Mouse (Mus musculus): ENCODE results near the gene Klk1b8.
"Not testable (repeated sequence)": the region's sequence is repeated elsewhere in the genome, so short reads cannot be mapped to it uniquely, and the experiment has no call there.

The Klk1b8 gene

GRCm38 (mm10) chr7:43950364-43950763, at the start of gene Klk1b8:
TSS of gene Klk1b8 (plus strand) at chr7:43950664.
- no peak for DNase-seq

GRCm38 (mm10) chr7:43914821-43915220, 35.6 kb upstream of the Klk1b8 start:
- no peak for DNase-seq

GRCm38 (mm10) chr7:43918426-43918825, 32.0 kb upstream of the Klk1b8 start:
- DNase-seq: no peak

- no peak for DNase-seq
These were observed 31.6 kb upstream of the Klk1b8 start for GRCm38 (mm10) chr7:43918871-43919270.

GRCm38 (mm10) chr7:43919559-43920451, 30.7 kb upstream of the Klk1b8 start:
- DNase-seq: peak; percentile 34 to 41

- no peak for DNase-seq
These were observed 29.9 kb upstream of the Klk1b8 start for GRCm38 (mm10) chr7:43920582-43920981.

GRCm38 (mm10) chr7:43921087-43921486, 29.4 kb upstream of the Klk1b8 start:
- no peak for DNase-seq

GRCm38 (mm10) chr7:43921941-43922340, 28.5 kb upstream of the Klk1b8 start:
- DNase-seq: no peak

GRCm38 (mm10) chr7:43925985-43926384, 24.5 kb upstream of the Klk1b8 start:
- DNase-seq: no peak

- peak in 1 of 2 experiments; percentile 8 for DNase-seq
These were observed 21.9 kb upstream of the Klk1b8 start for GRCm38 (mm10) chr7:43928521-43928920.

- DNase-seq: no peak
These were observed 18.1 kb upstream of the Klk1b8 start for GRCm38 (mm10) chr7:43932337-43932736.

- DNase-seq: no peak
These were observed 17.0 kb upstream of the Klk1b8 start, which contains the start of gene Klk15 for GRCm38 (mm10) chr7:43933440-43933839. TSS of gene Klk15 (plus strand) at chr7:43933740.

GRCm38 (mm10) chr7:43934747-43935146, 15.7 kb upstream of the Klk1b8 start:
- no peak for DNase-seq

- DNase-seq: no peak
These were observed 13.9 kb upstream of the Klk1b8 start for GRCm38 (mm10) chr7:43936551-43936950.

GRCm38 (mm10) chr7:43942293-43942692, 8.2 kb upstream of the Klk1b8 start:
- not testable (repeated sequence) for DNase-seq

- DNase-seq: no peak
These were observed 5.7 kb upstream of the Klk1b8 start for GRCm38 (mm10) chr7:43944727-43945264.

- DNase-seq: no peak
These were observed 2.2 kb downstream of the Klk1b8 start for GRCm38 (mm10) chr7:43952703-43953102.

GRCm38 (mm10) chr7:43966451-43966850, 16.0 kb downstream of the Klk1b8 start, which contains the start of gene Klk1b1:
TSS of gene Klk1b1 (plus strand) at chr7:43966751.
- DNase-seq: no peak

- no peak for DNase-seq
These were observed 16.6 kb downstream of the Klk1b8 start for GRCm38 (mm10) chr7:43967058-43967457.

- DNase-seq: no peak
These were observed 17.1 kb downstream of the Klk1b8 start for GRCm38 (mm10) chr7:43967612-43968011.

- not testable (repeated sequence) for DNase-seq
These were observed 25.3 kb downstream of the Klk1b8 start, which contains the start of gene Klk1b9 for GRCm38 (mm10) chr7:43975761-43976160. TSS of gene Klk1b9 (plus strand) at chr7:43976061.

GRCm38 (mm10) chr7:43985657-43986056, 35.2 kb downstream of the Klk1b8 start:
- DNase-seq: no peak

GRCm38 (mm10) chr7:43994821-43995220, 44.4 kb downstream of the Klk1b8 start:
- not testable (repeated sequence) for DNase-seq

- not testable (repeated sequence) for DNase-seq
These were observed 45.1 kb downstream of the Klk1b8 start, which contains the start of gene Klk1b11 for GRCm38 (mm10) chr7:43995577-43995976. TSS of gene Klk1b11 (plus strand) at chr7:43995877.
